In the genomic region with DNA sequence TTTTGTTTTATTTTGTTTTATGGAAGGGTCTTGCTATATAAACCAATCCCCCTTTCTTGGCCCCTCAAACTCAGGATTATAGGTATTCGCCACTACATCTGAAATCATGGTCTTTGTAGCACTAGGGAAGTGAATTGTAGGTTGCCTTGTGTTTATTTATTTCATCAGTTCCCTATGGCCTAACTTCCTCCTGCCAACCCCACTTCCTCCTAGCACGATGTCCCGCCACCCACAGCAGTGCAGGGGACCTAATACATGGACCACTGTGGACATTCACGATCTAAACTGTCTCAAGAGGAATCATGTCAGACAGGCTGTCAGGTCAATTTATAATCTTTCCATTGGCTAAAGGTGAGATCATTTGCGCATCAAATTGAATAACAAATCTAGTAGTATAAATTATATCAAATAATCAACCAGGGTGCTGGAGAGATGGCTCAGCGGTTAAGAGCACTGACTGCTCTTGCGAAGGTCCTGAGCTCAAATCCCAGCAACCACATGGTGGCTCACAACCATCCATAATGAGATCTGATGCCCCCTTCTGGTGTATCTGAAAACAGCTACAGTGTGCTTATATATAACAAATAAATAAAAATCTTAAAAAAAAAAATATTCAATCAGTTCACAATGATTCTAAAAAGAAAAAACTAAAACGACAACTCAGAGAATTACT, we compare ENCODE assay signal across 14 mouse cellular contexts. TPM values are rescaled to one million over a fixed set of nuclear protein-coding genes. Genes with fewer than 3 reads are reported as not detected.
A peak's percentile ranks its signal among the peaks of the same experiment; 100 is the strongest.
DNase-seq lines count a peak whose midpoint lies in the region; ATAC-seq and TF ChIP-seq lines count a peak whose summit lies in the region.
"Had no signal": no experiment of that assay in that cellular context is flagged by ENCODE, and none has a peak within 500 bp of the region (broad histone marks: within the 10 kb centered on the region; RNA-seq: fewer than 3 reads in every experiment).

No protein-coding gene starts in this region.

- H3K27me3 ChIP-seq in kidney, embryonic 15.5 days, result no peaks in the 10 kb centered on the region
- no peaks in the 10 kb centered on the region for H3K27me3 ChIP-seq in midbrain, postnatal 0 days (ENCODE audit: insufficient read depth, low read length)
- no peaks in the 10 kb centered on the region for H3K27me3 ChIP-seq in midbrain, embryonic 14.5 days (ENCODE audit: control insufficient read depth, insufficient read depth, low read length)
- H3K27me3 ChIP-seq: hindbrain, embryonic 12.5 days had no signal

- no peak for DNase-seq in kidney, adult 8-10 months
- no peak for DNase-seq in midbrain, postnatal 0 days (ENCODE audit: low spot score)
- DNase-seq in midbrain, embryonic 14.5 days, result no peak
- no peak for DNase-seq in spleen, postnatal 10 days (ENCODE audit: low spot score in 2 of 2)
- no peak for DNase-seq in ovary, adult 18-20 months (ENCODE audit: low spot score)
- DNase-seq: cerebellum, postnatal 14 days; forebrain, postnatal 0 days; gastrocnemius, postnatal 14 days; right cerebral cortex, postnatal 25 days had no signal

- H3K4me2 ChIP-seq in kidney, embryonic 15.5 days, result no peak overlapping the region
- H3K4me2 ChIP-seq in midbrain, postnatal 0 days (ENCODE audit: low read depth, low read length, poor library complexity, severe bottlenecking), result no peak overlapping the region
- no peak overlapping the region for H3K4me2 ChIP-seq in midbrain, embryonic 14.5 days (ENCODE audit: low read length)
- H3K4me2 ChIP-seq: hindbrain, embryonic 12.5 days had no signal

- no peak for ATAC-seq in kidney, embryonic 15.5 days (replicated peaks; ENCODE audit: low FRiP score)
- no peak for ATAC-seq in midbrain, postnatal 0 days (ENCODE audit: low FRiP score)
- ATAC-seq in midbrain, embryonic 14.5 days (ENCODE audit: low FRiP score, low TSS enrichment), result no peak
- peak; percentile 69 to 91; a peak in 2 of 4 replicates for ATAC-seq in hematopoietic stem cell, adult 5-6 weeks (replicated peaks in 1 of 2; ENCODE audit: insufficient read depth in 1 of 2, low FRiP score in 2 of 2, low TSS enrichment in 1 of 2, low read depth in 1 of 2, poor library complexity in 2 of 2, severe bottlenecking in 2 of 2)
- ATAC-seq: forebrain, postnatal 0 days had no signal

- 86% methylated on average over 8 of the region's 8 CpGs for WGBS in kidney, embryonic 15.5 days
- 92% methylated on average over 8 of the region's 8 CpGs for WGBS in midbrain, postnatal 0 days
- 91% methylated on average over 8 of the region's 8 CpGs for WGBS in midbrain, embryonic 14.5 days

- H3K27ac ChIP-seq in kidney, embryonic 15.5 days, result 0 out of 2 replicates have a peak overlapping the region, but pooled peaks have one; percentile 41
- H3K27ac ChIP-seq in midbrain, postnatal 0 days (ENCODE audit: low read depth, low read length), result no peak overlapping the region
- no peak overlapping the region for H3K27ac ChIP-seq in midbrain, embryonic 14.5 days (replicated peaks; ENCODE audit: low read depth, low read length)
- H3K27ac ChIP-seq: hindbrain, embryonic 12.5 days; midbrain, embryonic 10.5 days had no signal

- H3K36me3 ChIP-seq in kidney, embryonic 15.5 days, result peaks cover 20% of the 10 kb centered on the region; the same call in 1 of the 2 replicates
- H3K36me3 ChIP-seq in midbrain, postnatal 0 days (ENCODE audit: insufficient read depth, low read length), result 0 out of 2 replicates have a peak, but pooled peaks cover 2% of the 10 kb centered on the region
- no peaks in the 10 kb centered on the region for H3K36me3 ChIP-seq in midbrain, embryonic 14.5 days (ENCODE audit: control insufficient read depth, insufficient read depth, low read length)

- peak; percentile 17; the same call in 1 of the 2 replicates for TF ChIP-seq CTCF in midbrain, postnatal 0 days (IDR thresholded peaks at IDR 0.05)

- no peak overlapping the region for H3K9ac ChIP-seq in kidney, embryonic 15.5 days
- no peak overlapping the region for H3K9ac ChIP-seq in midbrain, postnatal 0 days (replicated peaks; ENCODE audit: low read length, poor library complexity, severe bottlenecking)
- H3K9ac ChIP-seq in midbrain, embryonic 14.5 days (replicated peaks; ENCODE audit: low read length), result no peak overlapping the region
- H3K9ac ChIP-seq: forebrain, postnatal 0 days; hindbrain, embryonic 12.5 days had no signal

- H3K4me3 ChIP-seq in kidney, embryonic 15.5 days (replicated peaks), result no peak overlapping the region
- H3K4me3 ChIP-seq in midbrain, postnatal 0 days (ENCODE audit: low read depth, low read length), result no peak overlapping the region
- H3K4me3 ChIP-seq in midbrain, embryonic 14.5 days (replicated peaks; ENCODE audit: low read depth, low read length), result no peak overlapping the region
- H3K4me3 ChIP-seq: hindbrain, embryonic 12.5 days; midbrain, embryonic 10.5 days; myocyte had no signal

- peaks cover 7% of the 10 kb centered on the region; the same call in 1 of the 2 replicates for H3K4me1 ChIP-seq in kidney, embryonic 15.5 days
- no peaks in the 10 kb centered on the region for H3K4me1 ChIP-seq in midbrain, postnatal 0 days (ENCODE audit: insufficient read depth, low read length)
- H3K4me1 ChIP-seq in midbrain, embryonic 14.5 days (ENCODE audit: control insufficient read depth, insufficient read depth, low read length), result no peaks in the 10 kb centered on the region

- H3K9me3 ChIP-seq in kidney, embryonic 15.5 days (replicated peaks), result no peaks in the 10 kb centered on the region
- no peaks in the 10 kb centered on the region for H3K9me3 ChIP-seq in midbrain, postnatal 0 days (ENCODE audit: low read length)
- H3K9me3 ChIP-seq in midbrain, embryonic 14.5 days (ENCODE audit: control insufficient read depth, low read length), result no peaks in the 10 kb centered on the region
- H3K9me3 ChIP-seq: hindbrain, embryonic 12.5 days; midbrain, embryonic 10.5 days had no signal

RNA-seq across cellular contexts. Expression of a gene that starts 23.1 kb away (rescaled TPM):
- polyA plus RNA-seq in kidney, embryonic 15.5 days (2015; fragmentation: Nextera tagmentation; extraction: Ambion mirVana), result 20.6 and 26.7 TPM in 2 replicates
- total RNA-seq in midbrain, postnatal 0 days (2014; rRNA removed), result 81.3 and 95.7 TPM in 2 replicates
- 70.5 and 73.2 TPM in 2 replicates for polyA plus RNA-seq in midbrain, postnatal 0 days (2015; fragmentation: Nextera tagmentation; extraction: Ambion mirVana)
- 35.1 and 46.1 TPM in 2 replicates for polyA plus RNA-seq in midbrain, embryonic 14.5 days (2014; fragmentation: Nextera tagmentation; extraction: Ambion mirVana)
- 64.8 and 86.1 TPM in 2 replicates for total RNA-seq in hematopoietic stem cell, adult 5-6 weeks (2017)

Comparison
In these comparisons a context has a peak if more than half of its experiments do, and no peak if none do; other contexts are left out.
1. ATAC-seq: peak in hematopoietic stem cell, adult 5-6 weeks (2 of 2); none in kidney, embryonic 15.5 days (single experiment), midbrain, postnatal 0 days (single experiment) and midbrain, embryonic 14.5 days (single experiment).